1 mouse cellular context compared by ENCODE assay signal in the genomic region with DNA sequence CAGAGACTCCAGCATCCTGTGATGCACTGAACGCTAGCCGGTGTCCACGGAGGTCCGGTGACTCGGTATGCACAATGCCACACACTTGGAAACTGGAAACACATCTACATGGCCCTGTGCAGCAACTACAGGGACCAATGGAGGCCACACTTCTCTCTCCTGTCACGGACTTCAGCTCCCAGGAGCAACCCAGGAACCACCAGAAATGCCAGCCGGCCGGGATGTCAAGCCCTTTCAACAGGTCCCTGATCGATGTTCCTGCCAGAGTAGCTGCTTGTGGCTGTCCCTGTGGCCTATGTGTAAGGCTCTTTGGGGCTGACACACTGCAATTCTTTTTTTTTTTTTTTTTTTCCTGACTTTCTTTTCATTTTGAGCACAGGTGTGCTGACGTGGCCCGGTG.
TF ChIP-seq lines count a peak whose summit lies in the region.

No protein-coding gene starts in this region.

TF ChIP-seq in MEL, 35 proteins besides CTCF, POLR2A, EP300 and RAD21:
- TF ChIP-seq HCFC1 (IDR thresholded peaks at IDR 0.05; ENCODE audit: low read depth, low read length) (no peak), ZKSCAN1 (IDR thresholded peaks at IDR 0.05; ENCODE audit: low read depth, low read length) (no peak), TAL1 (IDR thresholded peaks at IDR 0.05; ENCODE audit: low read length) (no peak), ZNF384 (IDR thresholded peaks at IDR 0.05; ENCODE audit: low read depth, low read length) (peak; percentile 4; the same call in 1 of the 2 replicates), SMC3 (IDR thresholded peaks at IDR 0.05; ENCODE audit: low read depth, low read length) (no peak), MXI1 (IDR thresholded peaks at IDR 0.05; ENCODE audit: low read depth, low read length) (no peak), MYB (IDR thresholded peaks at IDR 0.05; ENCODE audit: low read depth, low read length) (no peak)
